ENCODE assay signal across 8 mouse cellular contexts in genomic region chr9:20642896-20643466, GRCm38 (mm10). TPM values are rescaled to one million over a fixed set of nuclear protein-coding genes. Genes with fewer than 3 reads are reported as not detected.
DNase-seq lines count a peak whose midpoint lies in the region; ATAC-seq lines count a peak whose summit lies in the region.

No protein-coding gene starts in this region.

- WGBS in limb, embryonic 10.5 days, result under 1% methylated on average over 30 of the region's 30 CpGs
- under 1% methylated on average over 30 of the region's 30 CpGs for WGBS in midbrain, embryonic 12.5 days

- H3K36me3 ChIP-seq in limb, embryonic 10.5 days, result peaks cover 39% of the 10 kb centered on the region
- H3K36me3 ChIP-seq in midbrain, embryonic 12.5 days, result peaks cover 30% of the 10 kb centered on the region

- H3K9me3 ChIP-seq in limb, embryonic 10.5 days (replicated peaks), result no peaks in the 10 kb centered on the region
- H3K9me3 ChIP-seq in midbrain, embryonic 12.5 days, result no peaks in the 10 kb centered on the region

- intact Hi-C loops in gastrocnemius, postnatal 14 days (cut with DNase I; ENCODE audit: low total_unique reads), result no loop called here

- H3K27ac ChIP-seq in limb, embryonic 10.5 days, result peak overlapping the region; percentile 93
- peak overlapping the region; percentile 93 for H3K27ac ChIP-seq in midbrain, embryonic 12.5 days (replicated peaks)

- peak; percentile 68 for DNase-seq in cerebellum, adult 11-12 months
- no peak for DNase-seq in cerebellum, adult 8-10 months
- DNase-seq in embryo, embryonic 10 days (ENCODE audit: low spot score), result peak; percentile 97
- peak; percentile 88 for DNase-seq in gastrocnemius, postnatal 14 days
- DNase-seq in induced T-regulatory cell, adult 2 months (ENCODE audit: low read depth), result peak; percentile 94
- DNase-seq in limb, embryonic 10.5 days (ENCODE audit: low spot score), result peak; percentile 85
- peak; percentile 72 to 89 for DNase-seq in spleen, postnatal 10 days (ENCODE audit: low spot score in 2 of 2)

- ATAC-seq in midbrain, embryonic 12.5 days (ENCODE audit: low FRiP score, low read depth), result peak; percentile 86

- peak overlapping the region; percentile 84 for H3K4me3 ChIP-seq in limb, embryonic 10.5 days
- peak overlapping the region; percentile 81 for H3K4me3 ChIP-seq in midbrain, embryonic 12.5 days

- peaks cover 21% of the 10 kb centered on the region for H3K4me1 ChIP-seq in limb, embryonic 10.5 days
- H3K4me1 ChIP-seq in midbrain, embryonic 12.5 days, result peaks cover 34% of the 10 kb centered on the region

- H3K27me3 ChIP-seq in limb, embryonic 10.5 days (ENCODE audit: low read depth, poor library complexity, severe bottlenecking), result no peaks in the 10 kb centered on the region
- H3K27me3 ChIP-seq in midbrain, embryonic 12.5 days, result no peaks in the 10 kb centered on the region

- H3K9ac ChIP-seq in midbrain, embryonic 12.5 days (replicated peaks), result peak overlapping the region; percentile 86

- H3K4me2 ChIP-seq in midbrain, embryonic 12.5 days (replicated peaks), result peak overlapping the region; percentile 98

RNA-seq across cellular contexts. Expression of gene Ubl5, which starts 0.3 kb away (rescaled TPM):
- total RNA-seq in gastrocnemius, postnatal 14 days (2021), result 100 to 1,000 TPM; 172 to 182 TPM
- polyA plus RNA-seq in limb, embryonic 10.5 days (2016; fragmentation: Nextera tagmentation; extraction: Ambion mirVana), result 330 TPM in 2 replicates
- 463 and 492 TPM in 2 replicates for polyA plus RNA-seq in midbrain, embryonic 12.5 days (2016; fragmentation: Nextera tagmentation; extraction: Ambion mirVana)

RNA-seq across cellular contexts. Expression of gene Fbxl12, which starts 1.6 kb away (rescaled TPM):
- 1 to 10 TPM; 5.7 to 6.6 TPM for total RNA-seq in gastrocnemius, postnatal 14 days (2021)
- 21.5 and 21.6 TPM in 2 replicates for polyA plus RNA-seq in limb, embryonic 10.5 days (2016; fragmentation: Nextera tagmentation; extraction: Ambion mirVana)
- polyA plus RNA-seq in midbrain, embryonic 12.5 days (2016; fragmentation: Nextera tagmentation; extraction: Ambion mirVana), result 19.2 and 20.5 TPM in 2 replicates

RNA-seq across cellular contexts. Expression of gene Pin1, which starts 8.9 kb away (rescaled TPM):
- total RNA-seq in gastrocnemius, postnatal 14 days (2021), result 10 to 100 TPM; 14.6 to 15.5 TPM
- polyA plus RNA-seq in limb, embryonic 10.5 days (2016; fragmentation: Nextera tagmentation; extraction: Ambion mirVana), result 82.8 and 93.0 TPM in 2 replicates
- polyA plus RNA-seq in midbrain, embryonic 12.5 days (2016; fragmentation: Nextera tagmentation; extraction: Ambion mirVana), result 54.6 and 54.8 TPM in 2 replicates
